Mouse (Mus musculus): ENCODE measurements around the gene Bcl7a. TPM values are rescaled to one million over a fixed set of nuclear protein-coding genes. Genes with fewer than 3 reads are reported as not detected.

The Bcl7a gene
- polyA plus RNA-seq, 1 experiment from 2014 or later, result 41.8 TPM

DNA sequence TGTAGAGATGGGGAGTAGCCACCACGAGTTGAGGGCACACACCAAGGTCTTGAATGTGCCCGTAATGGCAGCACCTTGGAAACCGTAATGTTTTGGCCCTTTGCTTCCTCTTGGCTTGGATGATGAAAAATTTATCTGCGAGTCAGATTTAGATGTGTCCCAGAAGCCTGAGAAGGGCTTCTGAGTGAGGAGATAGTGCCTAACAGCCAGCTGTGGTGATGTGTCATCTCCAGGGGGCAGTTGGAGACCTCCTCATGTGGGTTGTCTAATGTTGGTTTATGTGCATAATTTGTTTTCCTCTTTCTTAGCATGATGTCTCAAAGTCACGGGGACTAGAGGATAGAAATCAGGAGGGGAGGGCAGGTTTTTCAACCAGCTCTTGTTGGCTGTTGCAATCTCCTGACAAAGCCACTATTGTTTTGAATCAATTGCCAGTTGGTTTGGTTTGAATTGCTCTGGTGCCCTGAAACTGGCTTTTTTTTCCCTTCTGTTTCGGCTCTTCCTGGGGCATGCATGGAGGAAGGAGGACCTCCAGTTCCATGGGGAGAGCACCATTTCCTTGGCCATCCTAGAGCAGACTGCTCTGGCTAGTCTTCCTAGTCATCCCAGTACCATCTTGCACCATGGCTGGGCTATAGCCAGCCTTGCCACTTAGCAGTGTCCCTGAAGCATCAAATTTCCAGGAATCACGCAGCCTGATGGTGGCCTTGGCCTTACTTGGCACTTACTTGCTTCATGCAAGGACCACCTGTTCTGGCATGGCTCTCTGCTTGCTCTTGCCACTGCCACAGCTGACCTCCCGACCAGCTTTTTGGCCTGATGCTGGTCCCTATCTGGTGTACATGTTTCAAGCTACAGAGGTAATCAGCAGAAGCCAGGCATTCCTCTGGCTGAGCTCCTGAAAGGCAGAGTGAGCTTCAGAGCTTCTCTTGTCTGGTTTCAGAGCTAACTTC, 73.2 kb downstream of the Bcl7a start:
- peaks cover 32% of the 10 kb centered on the region for H3K4me1 ChIP-seq
- WGBS, result 67% methylated on average over 8 of the region's 8 CpGs
- no peaks in the 10 kb centered on the region for H3K9me3 ChIP-seq
- DNase-seq (ENCODE audit: extremely low spot score, low spot score), result no peak
- H3K27ac ChIP-seq, result no peak overlapping the region
- H3K4me3 ChIP-seq, result no peak overlapping the region
- no peaks in the 10 kb centered on the region for H3K36me3 ChIP-seq (replicated peaks)
- H3K27me3 ChIP-seq (ENCODE audit: poor library complexity, severe bottlenecking), result no peaks in the 10 kb centered on the region

DNA sequence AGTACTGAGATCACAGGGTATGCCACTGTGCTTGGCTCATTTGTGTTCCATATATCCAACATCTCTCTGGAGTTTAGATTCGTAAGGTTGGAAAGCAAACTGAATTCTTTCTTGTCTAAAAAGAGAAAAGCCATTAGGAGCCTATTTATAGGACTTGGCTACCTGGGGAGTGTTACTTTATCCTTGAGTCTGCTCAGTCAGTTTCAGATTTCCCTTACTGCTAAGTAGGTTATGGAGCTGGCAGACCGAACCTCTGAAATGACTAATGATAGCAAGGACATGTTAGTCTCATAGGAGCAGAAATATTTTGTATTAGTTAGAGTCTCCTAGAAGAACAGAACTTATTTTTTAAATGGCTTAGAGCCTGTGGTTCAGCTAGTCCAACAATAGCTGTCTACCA, 80.3 kb downstream of the Bcl7a start:
- H3K27me3 ChIP-seq (ENCODE audit: poor library complexity, severe bottlenecking), result no peaks in the 10 kb centered on the region
- WGBS, result 82% methylated on average over 2 of the region's 2 CpGs
- peaks cover 17% of the 10 kb centered on the region for H3K36me3 ChIP-seq (replicated peaks)
- H3K4me1 ChIP-seq, result peaks cover 8% of the 10 kb centered on the region
- no peak overlapping the region for H3K4me3 ChIP-seq
- DNase-seq (ENCODE audit: extremely low spot score, low spot score), result no peak
- peaks cover 11% of the 10 kb centered on the region; the same call in 1 of the 2 replicates for H3K9me3 ChIP-seq
- no peak overlapping the region for H3K27ac ChIP-seq

Other genes starting within 250 kb of the Bcl7a start
- gene Rhof, start 211.1 kb upstream of the Bcl7a start, polyA plus RNA-seq (2016; fragmentation: Nextera tagmentation; extraction: Ambion mirVana), result 1.2 and 1.5 TPM in 2 replicates
- 7.6 and 8.1 TPM in 2 replicates for gene Setd1b, start 201.6 kb upstream of the Bcl7a start, polyA plus RNA-seq (2016; fragmentation: Nextera tagmentation; extraction: Ambion mirVana)
- 80.5 and 84.6 TPM in 2 replicates for gene Psmd9, start 174.4 kb upstream of the Bcl7a start, polyA plus RNA-seq (2016; fragmentation: Nextera tagmentation; extraction: Ambion mirVana)
- 0.31 TPM in 1 of 2 replicates, not detected in the other for gene Hpd, start 161.1 kb upstream of the Bcl7a start, polyA plus RNA-seq (2016; fragmentation: Nextera tagmentation; extraction: Ambion mirVana)
- gene Wdr66, start 91.7 kb upstream of the Bcl7a start, polyA plus RNA-seq (2016; fragmentation: Nextera tagmentation; extraction: Ambion mirVana), result 1.4 and 1.5 TPM in 2 replicates
- gene Mlxip, start 51.0 kb downstream of the Bcl7a start, polyA plus RNA-seq (2016; fragmentation: Nextera tagmentation; extraction: Ambion mirVana), result 16.7 and 17.9 TPM in 2 replicates
- not detected in 2 replicates for gene Lrrc43, start 145.5 kb downstream of the Bcl7a start, polyA plus RNA-seq (2016; fragmentation: Nextera tagmentation; extraction: Ambion mirVana)
- not detected in 2 replicates for gene Il31, start 145.7 kb downstream of the Bcl7a start, polyA plus RNA-seq (2016; fragmentation: Nextera tagmentation; extraction: Ambion mirVana)
- gene B3gnt4, start 166.6 kb downstream of the Bcl7a start, polyA plus RNA-seq (2016; fragmentation: Nextera tagmentation; extraction: Ambion mirVana), result 1.1 and 1.7 TPM in 2 replicates
- 148 TPM in 2 replicates for gene Diablo, start 180.3 kb downstream of the Bcl7a start, polyA plus RNA-seq (2016; fragmentation: Nextera tagmentation; extraction: Ambion mirVana)
- 0.47 TPM in 1 of 2 replicates, not detected in the other for gene Gm49027, start 181.7 kb downstream of the Bcl7a start, polyA plus RNA-seq (2016; fragmentation: Nextera tagmentation; extraction: Ambion mirVana)
- 31.1 and 34.5 TPM in 2 replicates for gene Vps33a, start 229.2 kb downstream of the Bcl7a start, polyA plus RNA-seq (2016; fragmentation: Nextera tagmentation; extraction: Ambion mirVana)